Mouse (Mus musculus) midbrain, postnatal 0 days (tissue): Measurements from ENCODE around the gene Clcn7. TPM values are rescaled to one million over a fixed set of nuclear protein-coding genes. Genes with fewer than 3 reads are reported as not detected.

Source experiments
- ATAC-seq: fragments of 200-750 bp; cut with Nextera tagmentation; 2 replicates; pipeline ENCODE4 v1.8.0; 2017; ENCODE audit warnings: moderate number of reproducible peaks, mild to moderate bottlenecking, moderate TSS enrichment, moderate library complexity; ENCODE audit not compliant: low FRiP score
- DNase-seq: peaks from one replicate; pipeline ENCODE4 v3.0.0-alpha.2; 2015; ENCODE audit warnings: low spot score
- H3K27ac ChIP-seq: fragments of 300-500 bp; sonication (generic); 2 replicates; pipeline ENCODE4 v1.5.1; 2014; ENCODE audit warnings: low read depth, mild to moderate bottlenecking, low read length, mixed read lengths
- H3K27me3 ChIP-seq: fragments of 300-500 bp; sonication (generic); 2 replicates; pipeline ENCODE4 v1.6.1; 2014; ENCODE audit warnings: low read length, control low read depth, mixed read lengths; ENCODE audit not compliant: insufficient read depth
- H3K36me3 ChIP-seq: fragments of 300-500 bp; sonication (generic); 2 replicates; pipeline ENCODE4 v1.6.1; 2014; ENCODE audit warnings: low read length, control low read depth, mixed read lengths; ENCODE audit not compliant: insufficient read depth
- H3K4me1 ChIP-seq: fragments of 300-500 bp; sonication (generic); 2 replicates; pipeline ENCODE4 v1.6.1; 2014; ENCODE audit warnings: mild to moderate bottlenecking, control low read depth, antibody characterized with exemption, low read length, mixed read lengths; ENCODE audit not compliant: insufficient read depth
- H3K4me2 ChIP-seq: fragments of 300-500 bp; sonication (generic); 2 replicates; pipeline ENCODE4 v1.6.1; 2014; ENCODE audit warnings: low read depth, mild to moderate bottlenecking, low read length, mixed read lengths; ENCODE audit not compliant: poor library complexity, severe bottlenecking
- H3K4me3 ChIP-seq: fragments of 300-500 bp; sonication (generic); 2 replicates; pipeline ENCODE4 v1.5.1; 2014; ENCODE audit warnings: low read depth, mild to moderate bottlenecking, low read length, moderate library complexity
- H3K9ac ChIP-seq: fragments of 300-500 bp; sonication (generic); replicated peaks from 2 replicates; pipeline ENCODE4 v1.6.1; 2014; ENCODE audit warnings: mild to moderate bottlenecking, low read length, moderate library complexity, mixed read lengths; ENCODE audit not compliant: poor library complexity, severe bottlenecking
- H3K9me3 ChIP-seq: fragments of 300-500 bp; sonication (generic); 2 replicates; pipeline ENCODE4 v1.6.1; 2016; ENCODE audit warnings: low read length, control low read depth
- CTCF ChIP-seq: IDR thresholded peaks from 2 replicates; pipeline ENCODE4 v1.5.1; 2016; ENCODE audit warnings: antibody characterized with exemption, mild to moderate bottlenecking
- WGBS: fragments of 180-500 bp; shearing (Covaris S2); extraction: QIAGEN DNeasy Blood & Tissue Kit; methylation state at CpG from one replicate; pipeline ENCODE4 v1.1.7; 2014; 5-methylcytosine and 5-hydroxymethylcytosine counted together
- polyA plus RNA-seq: library from polyadenylated mRNA; unstranded; fragments of >200 nt; fragmentation: Nextera tagmentation; extraction: Ambion mirVana; gene quantifications from 2 replicates; pipeline ENCODE4 v1.2.1, GENCODE M21; 2015
- total RNA-seq: library from RNA; depleted of rRNA; stranded (reverse); fragments of >200 nt; gene quantifications from 2 replicates; pipeline ENCODE4 v1.2.3, GENCODE M21; 2014

Gene Clcn7
- total and polyA plus RNA-seq, 2 experiments from 2014 or later: 25.5 to 39.5 TPM

- no peak overlapping the region for H3K9ac ChIP-seq
- no peak for TF ChIP-seq CTCF
- WGBS: 96% methylated on average over 5 of the region's 5 CpGs
- ATAC-seq (no peak), DNase-seq (no peak)
- no peak overlapping the region for H3K4me3 ChIP-seq
- H3K36me3 ChIP-seq: peaks cover 40% of the 10 kb centered on the region
- no peak overlapping the region for H3K4me2 ChIP-seq
- no peak overlapping the region for H3K27ac ChIP-seq
- peaks cover 8% of the 10 kb centered on the region; the same call in 1 of the 2 replicates for H3K4me1 ChIP-seq
- H3K27me3 ChIP-seq: no peaks in the 10 kb centered on the region
- H3K9me3 ChIP-seq: no peaks in the 10 kb centered on the region
Observed at GRCm38 (mm10) chr17:25111220-25111619, 22.0 kb upstream of the Clcn7 start.

- no peaks in the 10 kb centered on the region for H3K9me3 ChIP-seq
- H3K9ac ChIP-seq: no peak overlapping the region
- TF ChIP-seq CTCF: no peak
- no peak overlapping the region for H3K4me2 ChIP-seq
- no peaks in the 10 kb centered on the region for H3K27me3 ChIP-seq
- no peak overlapping the region for H3K27ac ChIP-seq
- H3K36me3 ChIP-seq: peaks cover 33% of the 10 kb centered on the region
- H3K4me3 ChIP-seq: no peak overlapping the region
- DNase-seq: peak; percentile 50
- WGBS: 79% methylated on average over 8 of the region's 8 CpGs
- H3K4me1 ChIP-seq: peaks cover 10% of the 10 kb centered on the region; the same call in 1 of the 2 replicates
- no peak for ATAC-seq
Observed at GRCm38 (mm10) chr17:25111739-25112422, 21.3 kb upstream of the Clcn7 start.

- no peaks in the 10 kb centered on the region for H3K9me3 ChIP-seq
- H3K27ac ChIP-seq: no peak overlapping the region
- no peaks in the 10 kb centered on the region for H3K27me3 ChIP-seq
- peaks cover 10% of the 10 kb centered on the region; the same call in 1 of the 2 replicates for H3K4me1 ChIP-seq
- H3K36me3 ChIP-seq: peaks cover 28% of the 10 kb centered on the region
- no peak overlapping the region for H3K4me2 ChIP-seq
- ATAC-seq (no peak), DNase-seq (no peak)
- no peak for TF ChIP-seq CTCF
- H3K4me3 ChIP-seq: no peak overlapping the region
- no peak overlapping the region for H3K9ac ChIP-seq
- WGBS: 79% methylated on average over 3 of the region's 3 CpGs
Observed at GRCm38 (mm10) chr17:25112423-25112810, 20.8 kb upstream of the Clcn7 start.

GRCm38 (mm10) chr17:25114908-25115645 is 18.1 kb upstream of the Clcn7 start:
- H3K9ac ChIP-seq: peak overlapping the region; percentile 68
- 12% methylated on average over 23 of the region's 23 CpGs for WGBS
- H3K4me2 ChIP-seq: peak overlapping the region; percentile 91
- H3K4me1 ChIP-seq: peaks cover 10% of the 10 kb centered on the region; the same call in 1 of the 2 replicates
- DNase-seq (peak; percentile 20), ATAC-seq (peak; percentile 63; the same call in 1 of the 2 replicates)
- peak overlapping the region; percentile 85 for H3K27ac ChIP-seq
- peak overlapping the region; percentile 60 for H3K4me3 ChIP-seq
- no peaks in the 10 kb centered on the region for H3K27me3 ChIP-seq
- no peak for TF ChIP-seq CTCF
- H3K36me3 ChIP-seq: peaks cover 10% of the 10 kb centered on the region
- H3K9me3 ChIP-seq: no peaks in the 10 kb centered on the region

DNA sequence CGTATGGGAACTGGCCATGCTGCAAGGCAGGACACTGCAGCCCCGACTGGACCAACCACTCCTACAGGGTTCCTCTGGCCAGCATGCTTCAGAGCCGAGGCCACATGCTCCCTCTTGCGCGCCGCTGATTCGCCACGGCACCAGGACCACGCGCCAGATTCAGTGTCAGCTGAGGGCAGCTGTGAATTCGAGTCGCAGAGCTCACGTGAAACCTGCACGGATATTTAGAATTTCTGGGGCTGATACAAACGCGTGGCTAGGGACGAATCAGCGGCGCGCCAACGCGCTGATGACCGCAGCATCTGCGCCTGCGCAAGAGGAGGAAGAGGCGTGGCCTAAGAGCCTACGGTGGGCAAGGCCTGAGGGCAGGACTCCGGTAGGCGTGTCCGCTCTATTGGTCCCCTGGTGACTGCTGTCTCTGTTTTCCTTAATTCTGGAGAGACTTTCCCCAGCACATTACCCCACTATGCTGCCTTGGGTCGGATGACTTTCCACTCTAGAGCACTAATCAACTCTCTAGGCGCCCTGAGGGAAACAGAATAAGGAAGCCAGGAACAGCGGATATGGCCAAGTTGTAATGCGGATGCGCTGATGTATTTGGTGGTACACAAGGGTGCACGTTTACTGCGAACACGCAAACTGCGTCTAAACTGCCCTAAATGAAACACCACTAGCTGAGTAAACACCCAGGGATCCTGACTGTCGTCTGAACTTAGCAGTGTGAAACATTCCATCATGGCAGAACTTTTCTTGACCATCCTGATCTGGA is 17.3 kb upstream of the Clcn7 start, which contains the start of gene Telo2:
Gene Telo2 (minus strand): TSS at position 304 of the 769 bp plus-strand sequence.
- no peaks in the 10 kb centered on the region for H3K27me3 ChIP-seq
- WGBS: 6% methylated on average over 40 of the region's 40 CpGs

More for the DNA sequence above, 17.3 kb upstream of the Clcn7 start, which contains the start of gene Telo2:
- Histone ChIP-seq H3K9ac (peak within 1 kb of the TSS; percentile 68), H3K36me3 (peaks cover 2% of the 10 kb centered on the region; the same call in 1 of the 2 replicates), H3K4me2 (peak within 1 kb of the TSS; percentile 91), H3K9me3 (no peaks in the 10 kb centered on the region), H3K27ac (peak within 1 kb of the TSS; percentile 85), H3K4me1 (peaks cover 10% of the 10 kb centered on the region; the same call in 1 of the 2 replicates), H3K4me3 (peak within 1 kb of the TSS; percentile 60)
- peak; percentile 95 for DNase-seq
- ATAC-seq: peak; percentile 89
- no peak for TF ChIP-seq CTCF
